Mouse (Mus musculus): ENCODE data around the gene Hipk1. TPM values are rescaled to one million over a fixed set of nuclear protein-coding genes. Genes with fewer than 3 reads are reported as not detected.

Gene Hipk1
- total RNA-seq, 2 experiments from 2014 or later: 69.2 to 98.1 TPM

GRCm38 (mm10) chr3:103727813-103728326 is 63.5 kb downstream of the Hipk1 start:
- ATAC-seq (replicated peaks; ENCODE audit: low FRiP score, low TSS enrichment, poor library complexity, severe bottlenecking): no peak

- ATAC-seq (replicated peaks; ENCODE audit: low FRiP score, low TSS enrichment, poor library complexity, severe bottlenecking): no peak
Observed at GRCm38 (mm10) chr3:103726642-103727041, 64.7 kb downstream of the Hipk1 start.

- ATAC-seq (replicated peaks; ENCODE audit: low FRiP score, low TSS enrichment, poor library complexity, severe bottlenecking): peak; percentile 98
Observed at GRCm38 (mm10) chr3:103724137-103724536, 67.2 kb downstream of the Hipk1 start.

DNA sequence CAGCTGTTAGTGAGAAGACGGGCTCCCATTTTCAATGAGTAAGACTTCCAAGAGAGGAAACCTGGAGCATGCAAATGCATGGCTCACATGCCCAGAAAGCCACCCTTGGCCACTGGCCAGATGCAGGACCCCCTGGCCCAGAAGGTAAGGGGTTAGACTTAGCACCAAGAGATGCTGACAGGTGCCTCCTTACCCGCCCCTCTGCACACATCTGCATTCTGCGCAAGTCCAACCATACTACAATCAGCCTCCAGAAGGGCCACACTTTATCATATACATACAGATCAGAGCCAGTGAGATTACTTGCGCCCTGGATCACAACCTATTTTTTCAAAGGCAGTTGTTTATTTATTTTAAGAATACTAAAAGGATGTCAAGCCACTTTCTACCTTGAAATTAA is 72.6 kb downstream of the Hipk1 start:
- peak; percentile 70 for ATAC-seq (replicated peaks; ENCODE audit: low FRiP score, low TSS enrichment, poor library complexity, severe bottlenecking)

GRCm38 (mm10) chr3:103716774-103717760 is 74.3 kb downstream of the Hipk1 start:
- no peak for ATAC-seq (replicated peaks; ENCODE audit: low FRiP score, low TSS enrichment, poor library complexity, severe bottlenecking)

GRCm38 (mm10) chr3:103715762-103716693 is 75.3 kb downstream of the Hipk1 start:
- no peak for ATAC-seq (replicated peaks; ENCODE audit: low FRiP score, low TSS enrichment, poor library complexity, severe bottlenecking)

DNA sequence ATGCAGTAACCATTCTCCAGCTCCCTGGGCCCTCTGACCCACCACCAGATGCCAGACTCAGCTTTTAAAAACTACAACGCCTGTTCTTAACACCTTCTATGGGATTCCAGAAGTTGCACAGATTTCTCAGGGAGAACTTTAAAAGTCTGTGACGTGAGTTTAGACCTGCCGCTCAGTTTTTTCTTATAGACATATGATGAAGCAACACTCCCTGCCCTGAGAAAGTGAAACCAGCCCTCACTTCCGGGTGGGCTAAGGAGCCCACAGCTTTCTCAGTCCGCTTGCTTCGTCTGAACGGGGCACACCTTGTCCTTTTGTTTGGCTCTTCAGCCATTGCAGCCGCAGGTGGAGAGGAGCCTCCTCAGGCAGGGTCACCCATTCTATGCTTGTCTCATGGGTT is 76.4 kb downstream of the Hipk1 start:
- ATAC-seq (replicated peaks; ENCODE audit: low FRiP score, low TSS enrichment, poor library complexity, severe bottlenecking): no peak

- ATAC-seq (replicated peaks; ENCODE audit: low FRiP score, low TSS enrichment, poor library complexity, severe bottlenecking): no peak
Observed at GRCm38 (mm10) chr3:103714236-103714875, 77.0 kb downstream of the Hipk1 start.

DNA sequence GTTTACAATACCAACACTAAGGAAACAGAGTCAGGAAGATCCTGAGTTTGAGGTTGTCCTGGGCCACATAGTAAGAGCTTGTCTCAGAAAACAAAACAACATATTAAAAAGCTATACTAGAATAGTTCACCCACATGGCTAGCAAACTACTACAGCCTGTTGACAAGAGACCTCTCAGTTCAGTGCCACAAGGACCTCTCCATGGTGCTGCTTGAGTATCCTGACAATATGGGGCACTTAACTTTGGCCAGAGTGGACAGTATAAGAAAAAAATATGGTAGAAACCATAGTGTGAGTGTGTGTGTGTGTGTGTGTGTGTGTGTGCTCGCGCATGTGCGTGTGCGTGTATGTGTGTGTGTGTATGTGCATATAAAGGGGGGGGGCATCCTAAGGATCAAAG is 79.2 kb downstream of the Hipk1 start:
- 0 out of 2 replicates have a peak, but pooled peaks have one; percentile 55 for ATAC-seq (replicated peaks; ENCODE audit: low FRiP score, low TSS enrichment, poor library complexity, severe bottlenecking)

DNA sequence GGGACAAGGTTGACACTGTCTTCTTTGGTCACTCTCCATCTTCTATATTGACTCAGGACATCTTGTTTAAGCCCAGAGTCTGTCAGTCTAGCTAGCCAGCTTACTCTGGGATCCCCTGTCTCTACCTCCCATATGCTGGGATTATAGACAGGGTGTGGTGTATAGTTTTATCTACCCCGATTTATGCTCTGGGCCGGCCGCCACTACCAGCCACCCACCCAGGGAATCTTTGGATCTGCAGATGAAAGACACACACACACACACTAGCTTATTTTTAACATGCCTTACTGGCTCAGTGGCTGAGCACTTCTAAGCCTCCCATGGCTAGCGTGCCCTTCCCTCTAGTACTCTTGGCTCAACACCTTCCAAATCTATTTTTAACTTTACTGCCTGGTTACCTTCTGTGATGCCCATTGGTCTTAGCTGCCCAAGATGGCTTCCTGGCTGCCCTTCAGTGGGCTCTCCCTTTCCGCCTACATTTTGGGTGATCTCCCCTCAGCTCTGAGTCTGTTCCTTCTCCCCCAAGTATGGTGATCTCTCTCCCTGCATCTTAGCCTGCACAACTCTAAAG is 81.8 kb downstream of the Hipk1 start:
- ATAC-seq (replicated peaks; ENCODE audit: low FRiP score, low TSS enrichment, poor library complexity, severe bottlenecking): no peak

DNA sequence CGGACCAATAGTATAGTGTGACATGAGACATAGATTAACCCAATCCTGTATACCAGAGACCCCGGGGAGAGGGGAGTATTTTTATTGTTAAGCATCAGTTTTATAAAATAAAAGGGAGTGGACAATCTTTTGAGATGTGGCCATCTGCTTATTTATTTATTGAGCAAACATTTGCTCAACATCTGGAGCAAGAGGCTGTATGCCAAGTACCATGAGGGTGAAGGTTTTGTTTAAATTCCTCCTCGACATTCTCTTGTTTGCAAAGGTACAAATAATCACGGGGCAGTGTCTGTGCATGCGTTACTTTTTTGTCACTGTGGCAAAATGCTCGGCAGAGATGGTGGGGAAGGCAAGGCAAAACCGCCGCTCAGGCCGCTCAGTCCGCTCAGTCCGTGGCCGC is 85.9 kb downstream of the Hipk1 start:
- no peak for ATAC-seq (replicated peaks; ENCODE audit: low FRiP score, low TSS enrichment, poor library complexity, severe bottlenecking)

DNA sequence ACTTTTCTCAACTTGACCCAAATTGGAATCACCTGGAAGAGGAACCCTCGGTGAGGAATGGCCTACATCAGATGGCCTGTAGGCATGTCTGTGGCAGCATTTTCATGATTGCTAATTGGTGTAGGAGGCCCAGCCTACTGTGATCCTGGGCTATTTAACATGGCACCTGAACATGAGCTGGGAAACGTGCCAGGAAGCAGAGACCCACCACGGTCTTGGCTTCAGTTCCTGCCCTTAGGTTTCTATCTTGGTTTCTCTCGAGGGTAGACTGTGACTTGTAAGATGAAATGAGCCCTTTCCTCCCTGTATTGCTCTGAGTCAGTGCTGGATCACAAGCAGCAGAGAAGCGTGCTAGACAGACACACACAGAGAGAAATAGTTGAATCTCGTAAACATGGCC is 86.7 kb downstream of the Hipk1 start:
- no peak for ATAC-seq (replicated peaks; ENCODE audit: low FRiP score, low TSS enrichment, poor library complexity, severe bottlenecking)

GRCm38 (mm10) chr3:103696388-103696925 is 94.9 kb downstream of the Hipk1 start:
- ATAC-seq (replicated peaks; ENCODE audit: low FRiP score, low TSS enrichment, poor library complexity, severe bottlenecking): no peak

DNA sequence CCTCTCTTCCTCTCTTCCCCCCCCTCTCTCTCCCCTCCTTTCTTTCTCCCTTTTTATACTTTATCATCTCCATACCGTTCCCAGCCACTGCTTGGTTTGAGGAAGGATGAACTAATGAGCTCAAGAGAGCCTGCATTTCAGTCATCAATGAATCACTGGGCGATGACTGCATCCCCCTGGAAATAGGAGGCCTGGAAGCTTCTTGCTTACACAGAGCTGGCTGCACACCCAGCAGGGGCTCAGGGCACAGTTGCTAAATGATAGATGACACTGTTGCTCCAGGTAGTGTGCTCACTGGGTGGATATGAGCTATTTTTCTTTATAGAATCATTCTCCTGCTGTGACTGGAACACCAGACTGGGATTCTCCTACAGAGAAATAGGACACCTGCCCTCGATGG is 95.8 kb downstream of the Hipk1 start:
- no peak for ATAC-seq (replicated peaks; ENCODE audit: low FRiP score, low TSS enrichment, poor library complexity, severe bottlenecking)

- ATAC-seq (replicated peaks; ENCODE audit: low FRiP score, low TSS enrichment, poor library complexity, severe bottlenecking): peak; percentile 71; the same call in 1 of the 2 replicates
Observed at GRCm38 (mm10) chr3:103690506-103690905, 100.9 kb downstream of the Hipk1 start.
